Mouse (Mus musculus): ENCODE data around the gene Gm10447. TPM values are rescaled to one million over a fixed set of nuclear protein-coding genes. Genes with fewer than 3 reads are reported as not detected.

Gene Gm10447
- not detected in 2 replicates for polyA plus RNA-seq (2012; ENCODE audit: low replicate concordance)

GRCm38 (mm10) chr11:53456474-53457371 lies at the start of gene Gm10447, which contains the start of gene Shroom1:
Gene Gm10447, minus strand, starts transcription at chr11:53457110.
Gene Shroom1, plus strand, starts transcription at chr11:53457205.

GRCm38 (mm10) chr11:53479783-53480301 lies 22.9 kb upstream of the Gm10447 start, which contains the start of the genes Gm9945 and Sowaha:
Gene Gm9945, plus strand, starts transcription at chr11:53480166.
Gene Sowaha, minus strand, starts transcription at chr11:53480274.

GRCm38 (mm10) chr11:53469968-53470695 lies 13.2 kb upstream of the Gm10447 start, which contains the start of gene Gm9837:
Gene Gm9837, minus strand, starts transcription at chr11:53470479.

GRCm38 (mm10) chr11:53430670-53431346 lies 26.1 kb downstream of the Gm10447 start, which contains the start of the genes Uqcrq and Gdf9:
Gene Uqcrq, minus strand, starts transcription at chr11:53430831.
Gene Gdf9, plus strand, starts transcription at chr11:53431023.

GRCm38 (mm10) chr11:53423036-53423435 lies 33.9 kb downstream of the Gm10447 start, which contains the start of gene Leap2:
Gene Leap2, minus strand, starts transcription at chr11:53423170.

Other genes starting within 250 kb of the Gm10447 start
- 23.0 and 23.9 TPM in 2 replicates for gene Hspa4, start 156.7 kb downstream of the Gm10447 start, polyA plus RNA-seq (2012; ENCODE audit: low replicate concordance)
- gene Zcchc10, start 132.4 kb downstream of the Gm10447 start, polyA plus RNA-seq (2012; ENCODE audit: low replicate concordance): 0.71 and 1.5 TPM in 2 replicates
- gene Aff4, start 106.3 kb downstream of the Gm10447 start, polyA plus RNA-seq (2012; ENCODE audit: low replicate concordance): 7.9 and 8.0 TPM in 2 replicates
- gene Leap2, start 33.9 kb downstream of the Gm10447 start, polyA plus RNA-seq (2012; ENCODE audit: low replicate concordance): not detected in 2 replicates
- gene Uqcrq, start 26.3 kb downstream of the Gm10447 start, polyA plus RNA-seq (2012; ENCODE audit: low replicate concordance): 64.2 and 119 TPM in 2 replicates
- 0.14 and 0.24 TPM in 2 replicates for gene Gdf9, start 26.1 kb downstream of the Gm10447 start, polyA plus RNA-seq (2012; ENCODE audit: low replicate concordance)
- 0.13 and 0.28 TPM in 2 replicates for gene Shroom1, start 95 bp upstream of the Gm10447 start, polyA plus RNA-seq (2012; ENCODE audit: low replicate concordance)
- gene Gm9837, start 13.4 kb upstream of the Gm10447 start, polyA plus RNA-seq (2012; ENCODE audit: low replicate concordance): not detected in 2 replicates
- gene Gm9945, start 23.1 kb upstream of the Gm10447 start, polyA plus RNA-seq (2012; ENCODE audit: low replicate concordance): not detected in 2 replicates
- gene Sowaha, start 23.2 kb upstream of the Gm10447 start, polyA plus RNA-seq (2012; ENCODE audit: low replicate concordance): 0.83 and 6.3 TPM in 2 replicates
- 9.5 and 20.4 TPM in 2 replicates for gene Sept8, start 62.1 kb upstream of the Gm10447 start, polyA plus RNA-seq (2012; ENCODE audit: low replicate concordance)
- 1.5 and 3.1 TPM in 2 replicates for gene Kif3a, start 110.3 kb upstream of the Gm10447 start, polyA plus RNA-seq (2012; ENCODE audit: low replicate concordance)
- 0.38 TPM in 1 of 2 replicates, not detected in the other for gene Il4, start 161.6 kb upstream of the Gm10447 start, polyA plus RNA-seq (2012; ENCODE audit: low replicate concordance)
- 0.15 and 0.26 TPM in 2 replicates for gene Il13, start 177.6 kb upstream of the Gm10447 start, polyA plus RNA-seq (2012; ENCODE audit: low replicate concordance)